30 mouse cellular contexts compared by ENCODE assay signal in genomic region chr12:17574591-17574990, GRCm38 (mm10).
"Had no signal": no experiment of that assay in that cellular context is flagged by ENCODE, and none has a peak within 500 bp of the region (broad histone marks: within the 10 kb centered on the region; RNA-seq: fewer than 3 reads in every experiment).

No protein-coding gene starts in this region.

- H3K4me3 ChIP-seq: heart, embryonic 15.5 days; hindbrain, embryonic 10.5 days; hindbrain, embryonic 12.5 days; hindbrain, embryonic 13.5 days; hindbrain, embryonic 15.5 days; intestine, embryonic 15.5 days; kidney, embryonic 15.5 days; layer of hippocampus, adult 2 months; left cerebral cortex, adult 2 months had no signal

- H3K9ac ChIP-seq: heart, embryonic 15.5 days; hindbrain, embryonic 12.5 days; hindbrain, embryonic 13.5 days; hindbrain, embryonic 14.5 days; hindbrain, embryonic 15.5 days; intestine, embryonic 15.5 days; kidney, embryonic 15.5 days had no signal

- H3K4me2 ChIP-seq: heart, embryonic 15.5 days; hindbrain, embryonic 12.5 days; hindbrain, embryonic 13.5 days; hindbrain, embryonic 14.5 days; hindbrain, embryonic 15.5 days; intestine, embryonic 15.5 days; kidney, embryonic 15.5 days had no signal

- DNase-seq: heart, postnatal 10 days; heart, postnatal 14 days; heart, postnatal 36 days; heart, postnatal 4 days; kidney, adult 11 months; kidney, adult 18-20 months; kidney, adult 2 months; kidney, adult 8-10 months; kidney, adult 9 months; kidney, postnatal 10 days; kidney, postnatal 14 days; kidney, postnatal 25 days; kidney, postnatal 36 days; kidney, postnatal 4 days; layer of hippocampus, adult 9-11 months; layer of hippocampus, postnatal 36 days had no signal

- H3K27me3 ChIP-seq: hindbrain, embryonic 15.5 days; intestine, embryonic 15.5 days; kidney, embryonic 15.5 days had no signal

- H3K9me3 ChIP-seq: heart, embryonic 15.5 days; hindbrain, embryonic 10.5 days; hindbrain, embryonic 12.5 days; hindbrain, embryonic 13.5 days; hindbrain, embryonic 15.5 days; intestine, embryonic 15.5 days; kidney, embryonic 15.5 days had no signal

- H3K4me1 ChIP-seq: heart, embryonic 15.5 days had no signal

- H3K27ac ChIP-seq: heart, embryonic 15.5 days; hindbrain, embryonic 10.5 days; hindbrain, embryonic 12.5 days; hindbrain, embryonic 13.5 days; hindbrain, embryonic 14.5 days; hindbrain, embryonic 15.5 days; hindbrain, postnatal 0 days; intestine, embryonic 15.5 days; kidney, postnatal 0 days; layer of hippocampus, adult 2 months; left cerebral cortex, adult 2 months had no signal

- ATAC-seq: hindbrain, postnatal 0 days; inflammation-experienced regulatory T-cells, adult 6 months; intestine, embryonic 16.5 days had no signal

- H3K36me3 ChIP-seq: heart, embryonic 15.5 days; hindbrain, embryonic 10.5 days; hindbrain, embryonic 12.5 days; hindbrain, embryonic 13.5 days; hindbrain, embryonic 15.5 days; intestine, embryonic 15.5 days; kidney, embryonic 15.5 days had no signal
